1 mouse cellular context compared by ENCODE assay signal in genomic region chr10:79865189-79865601, GRCm38 (mm10).
TF ChIP-seq lines count a peak whose summit lies in the region.

No protein-coding gene starts in this region.

TF ChIP-seq in MEL, 35 proteins besides CTCF, POLR2A, EP300 and RAD21 (continued from another document):
- TF ChIP-seq NRF1 (IDR thresholded peaks at IDR 0.05; ENCODE audit: insufficient read depth, low read depth, low read length, poor library complexity, severe bottlenecking) (no peak), POLR2AphosphoS2 (IDR thresholded peaks at IDR 0.05; ENCODE audit: low read length) (peak; percentile 98)
